Mouse (Mus musculus) stomach, postnatal 0 days (tissue): Measurements from ENCODE around the gene 4930432K21Rik.
A peak's percentile ranks its signal among the peaks of the same experiment; 100 is the strongest.

Source experiments
- CTCF ChIP-seq: IDR thresholded peaks from 2 replicates; pipeline ENCODE4 v1.5.1; 2016; ENCODE audit warnings: antibody characterized with exemption, low read depth, mild to moderate bottlenecking, moderate library complexity
- EP300 ChIP-seq: optimal IDR thresholded peaks from 2 replicates; pipeline ENCODE3; 2016; ENCODE audit warnings: antibody characterized with exemption

DNA sequence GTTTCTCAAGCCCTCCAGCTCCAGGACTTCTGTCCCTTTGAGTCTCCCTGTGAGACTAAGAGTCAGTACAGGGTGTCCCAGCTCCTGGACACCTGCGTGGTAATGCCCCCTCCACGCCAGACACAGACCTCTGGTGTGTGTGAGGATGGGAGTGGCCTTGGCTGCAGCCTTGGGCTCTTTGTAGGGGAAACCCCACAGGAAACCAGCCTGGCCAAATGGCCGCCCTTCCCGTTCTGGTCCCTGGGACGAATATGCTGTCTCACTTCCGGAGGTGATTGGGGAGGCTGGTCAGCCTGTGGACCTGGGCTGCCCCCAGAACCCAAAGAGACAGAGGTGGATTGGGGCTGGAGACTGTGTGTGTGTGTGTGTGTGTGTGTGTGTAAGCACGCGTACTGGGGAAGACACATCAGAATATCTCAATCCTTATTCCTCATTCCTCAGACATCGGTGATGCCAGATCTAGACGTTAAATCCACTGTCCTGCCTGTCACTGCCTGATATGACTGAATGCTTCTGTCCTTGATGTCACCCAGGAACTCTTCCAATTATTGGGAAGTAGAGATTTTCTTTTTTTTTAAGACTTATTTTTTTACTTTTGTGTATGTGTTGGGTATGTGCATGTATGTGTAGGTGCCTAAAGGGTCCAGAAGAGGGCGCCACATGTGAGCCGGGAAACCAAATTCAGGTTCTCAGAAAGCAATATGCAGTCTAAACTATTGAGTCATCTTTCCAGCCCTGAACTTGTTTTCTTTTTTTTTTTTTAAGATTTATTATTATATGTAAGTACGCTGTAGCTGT, 56.3 kb downstream of the 4930432K21Rik start:
- peak; percentile 67 for TF ChIP-seq CTCF
- no peak for TF ChIP-seq EP300
